Mouse (Mus musculus): Measurements from ENCODE around the gene Ppt1.
A peak's percentile ranks its signal among the peaks of the same experiment; 100 is the strongest.
"Not testable (repeated sequence)": the region's sequence is repeated elsewhere in the genome, so short reads cannot be mapped to it uniquely, and the experiment has no call there.

Ppt1 gene

GRCm38 (mm10) chr4:122835530-122836402 lies at the start of gene Ppt1:
Gene Ppt1, plus strand, starts transcription at chr4:122836242.
- DNase-seq (ENCODE audit: low read depth, low spot score) = peak; percentile 82

- DNase-seq (ENCODE audit: low read depth, low spot score) = no peak
Observed at GRCm38 (mm10) chr4:122789335-122790089, 46.5 kb upstream of the Ppt1 start.

GRCm38 (mm10) chr4:122808108-122808507 lies 27.9 kb upstream of the Ppt1 start:
- peak; percentile 54 for DNase-seq (ENCODE audit: low read depth, low spot score)

GRCm38 (mm10) chr4:122811180-122811579 lies 24.9 kb upstream of the Ppt1 start:
- no peak for DNase-seq (ENCODE audit: low read depth, low spot score)

- no peak for DNase-seq (ENCODE audit: low read depth, low spot score)
Observed at GRCm38 (mm10) chr4:122811824-122812223, 24.2 kb upstream of the Ppt1 start.

GRCm38 (mm10) chr4:122816202-122816601 lies 19.8 kb upstream of the Ppt1 start:
- no peak for DNase-seq (ENCODE audit: low read depth, low spot score)

- DNase-seq (ENCODE audit: low read depth, low spot score) = not testable (repeated sequence)
Observed at GRCm38 (mm10) chr4:122820941-122821340, 15.1 kb upstream of the Ppt1 start.

- no peak for DNase-seq (ENCODE audit: low read depth, low spot score)
Observed at GRCm38 (mm10) chr4:122827651-122828050, 8.4 kb upstream of the Ppt1 start.

GRCm38 (mm10) chr4:122829339-122829738 lies 6.7 kb upstream of the Ppt1 start:
- no peak for DNase-seq (ENCODE audit: low read depth, low spot score)

- DNase-seq (ENCODE audit: low read depth, low spot score) = no peak
Observed at GRCm38 (mm10) chr4:122831888-122832287, 4.2 kb upstream of the Ppt1 start.

GRCm38 (mm10) chr4:122836403-122836775 lies 347 bp downstream of the Ppt1 start:
- DNase-seq (ENCODE audit: low read depth, low spot score) = no peak

- DNase-seq (ENCODE audit: low read depth, low spot score) = no peak
Observed at GRCm38 (mm10) chr4:122837180-122837730, 1.2 kb downstream of the Ppt1 start.

- no peak for DNase-seq (ENCODE audit: low read depth, low spot score)
Observed at GRCm38 (mm10) chr4:122837994-122838393, 2.0 kb downstream of the Ppt1 start.

- DNase-seq (ENCODE audit: low read depth, low spot score) = no peak
Observed at GRCm38 (mm10) chr4:122838416-122838815, 2.4 kb downstream of the Ppt1 start.

GRCm38 (mm10) chr4:122848150-122848621 lies 12.1 kb downstream of the Ppt1 start:
- DNase-seq (ENCODE audit: low read depth, low spot score) = peak; percentile 20

GRCm38 (mm10) chr4:122851535-122851934 lies 15.5 kb downstream of the Ppt1 start:
- DNase-seq (ENCODE audit: low read depth, low spot score) = no peak

- DNase-seq (ENCODE audit: low read depth, low spot score) = no peak
Observed at GRCm38 (mm10) chr4:122853691-122854090, 17.6 kb downstream of the Ppt1 start.

GRCm38 (mm10) chr4:122854770-122855169 lies 18.7 kb downstream of the Ppt1 start:
- no peak for DNase-seq (ENCODE audit: low read depth, low spot score)

GRCm38 (mm10) chr4:122857909-122858308 lies 21.9 kb downstream of the Ppt1 start:
- DNase-seq (ENCODE audit: low read depth, low spot score) = no peak

- DNase-seq (ENCODE audit: low read depth, low spot score) = no peak
Observed at GRCm38 (mm10) chr4:122859096-122859674, 23.1 kb downstream of the Ppt1 start.

GRCm38 (mm10) chr4:122861836-122862235 lies 25.8 kb downstream of the Ppt1 start:
- no peak for DNase-seq (ENCODE audit: low read depth, low spot score)

- no peak for DNase-seq (ENCODE audit: low read depth, low spot score)
Observed at GRCm38 (mm10) chr4:122868041-122868440, 32.0 kb downstream of the Ppt1 start.

Data from forelimb bud, embryonic 11.5 days (tissue).